Mouse (Mus musculus) limb, embryonic 11.5 days (tissue): ENCODE results near the gene Sall1. TPM values are rescaled to one million over a fixed set of nuclear protein-coding genes. Genes with fewer than 3 reads are reported as not detected.

Experiments used
- ATAC-seq: fragments of 200-750 bp; cut with Nextera tagmentation; 2 replicates; pipeline ENCODE4 v1.8.0; 2017; ENCODE audit warnings: low read depth; ENCODE audit not compliant: insufficient number of reproducible peaks, low FRiP score, low TSS enrichment
- DNase-seq: peaks from one replicate; pipeline ENCODE4 v3.0.0-alpha.2; 2015; ENCODE audit warnings: low spot score
- H3K27ac ChIP-seq: fragments of 300-500 bp; sonication (generic); replicated peaks from 2 replicates; pipeline ENCODE4 v1.5.1; 2014; ENCODE audit warnings: low read depth, mild to moderate bottlenecking, low read length
- H3K27me3 ChIP-seq: fragments of 300-500 bp; sonication (generic); 2 replicates; pipeline ENCODE4 v1.6.1; 2014; ENCODE audit warnings: mild to moderate bottlenecking, low read length, mixed read lengths; ENCODE audit not compliant: control insufficient read depth, insufficient read depth
- H3K36me3 ChIP-seq: fragments of 300-500 bp; sonication (generic); 2 replicates; pipeline ENCODE4 v1.6.1; 2014; ENCODE audit warnings: mild to moderate bottlenecking, low read length, moderate library complexity, mixed read lengths; ENCODE audit not compliant: control insufficient read depth, insufficient read depth
- H3K4me1 ChIP-seq: fragments of 300-500 bp; sonication (generic); 2 replicates; pipeline ENCODE4 v1.6.1; 2014; ENCODE audit warnings: low read length, mixed read lengths; ENCODE audit not compliant: control insufficient read depth, insufficient read depth
- H3K4me2 ChIP-seq: fragments of 300-500 bp; sonication (generic); 2 replicates; pipeline ENCODE4 v1.6.1; 2014; ENCODE audit warnings: low read depth, mild to moderate bottlenecking, moderate library complexity; ENCODE audit not compliant: severe bottlenecking
- H3K4me3 ChIP-seq: fragments of 300-500 bp; sonication (generic); 2 replicates; pipeline ENCODE4 v1.5.1; 2014; ENCODE audit warnings: low read depth, low read length
- H3K9ac ChIP-seq: fragments of 300-500 bp; sonication (generic); 2 replicates; pipeline ENCODE4 v1.6.1; 2014; ENCODE audit warnings: mild to moderate bottlenecking, low read length
- H3K9me3 ChIP-seq: fragments of 300-500 bp; sonication (generic); 2 replicates; pipeline ENCODE4 v1.6.1; 2016; ENCODE audit warnings: low read length; ENCODE audit not compliant: control insufficient read depth
- WGBS: fragments of 180-500 bp; shearing (Covaris S2); extraction: QIAGEN DNeasy Blood & Tissue Kit; methylation state at CpG from one replicate; pipeline ENCODE4 v1.1.7; 2014; 5-methylcytosine and 5-hydroxymethylcytosine counted together
- polyA plus RNA-seq: library from polyadenylated mRNA; unstranded; fragments of >200 nt; fragmentation: Nextera tagmentation; extraction: Ambion mirVana; gene quantifications from 2 replicates; pipeline ENCODE4 v1.2.1, GENCODE M21; 2014

The Sall1 gene
- 30.0 and 30.4 TPM in 2 replicates for polyA plus RNA-seq

DNA sequence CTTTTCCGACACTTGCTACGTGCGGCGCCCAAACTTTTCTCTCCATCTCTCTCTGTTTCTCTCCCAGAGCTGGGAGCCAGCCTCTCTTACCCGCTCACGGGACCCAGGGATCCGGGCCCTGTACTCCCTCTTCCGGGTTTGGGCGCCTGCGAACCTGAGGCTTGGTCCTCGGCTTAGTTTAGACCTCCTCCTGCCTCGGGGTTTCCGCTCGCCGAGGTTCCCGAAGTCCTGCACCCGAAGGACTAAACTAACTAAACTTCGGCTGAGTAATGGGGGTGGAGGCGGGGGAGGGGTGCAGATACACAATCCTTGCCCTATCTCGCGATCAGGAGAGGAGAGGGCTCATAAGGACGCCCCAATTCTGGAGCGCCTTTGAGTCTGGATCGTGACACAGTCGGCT is at the start of gene Sall1:
Gene Sall1 (minus strand): TSS at position 223 of the 400 bp plus-strand sequence.
- WGBS = 0% methylated on average over 25 of the region's 25 CpGs

DNA sequence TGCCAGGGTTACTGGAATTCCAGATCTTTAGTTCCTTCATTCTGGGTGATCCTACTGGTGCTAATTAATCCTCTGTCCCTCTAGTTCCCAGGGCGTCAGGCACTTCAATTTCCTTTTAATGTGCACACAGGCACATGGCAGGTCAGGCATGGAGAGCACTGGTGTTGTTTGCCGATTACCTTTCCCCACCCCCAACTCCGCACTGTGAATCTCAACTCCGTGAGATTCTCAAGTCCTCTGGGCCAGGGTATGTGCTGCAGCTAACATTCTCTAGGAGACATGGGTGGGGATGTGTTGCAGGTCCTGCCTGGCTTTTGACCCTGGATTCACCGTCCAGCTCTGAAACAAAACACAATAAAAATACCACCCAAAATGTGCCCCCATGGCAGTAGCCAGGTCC is 46.0 kb upstream of the Sall1 start:
- Histone ChIP-seq H3K36me3 (no peaks in the 10 kb centered on the region), H3K9me3 (no peaks in the 10 kb centered on the region), H3K4me2 (no peak overlapping the region), H3K9ac (no peak overlapping the region), H3K27ac (no peak overlapping the region), H3K4me1 (no peaks in the 10 kb centered on the region), H3K27me3 (no peaks in the 10 kb centered on the region), H3K4me3 (no peak overlapping the region)
- ATAC-seq (no peak), DNase-seq (no peak)
- WGBS = 20% methylated on average over 5 of the region's 5 CpGs

More for the DNA sequence above, at the start of gene Sall1:
- Histone ChIP-seq H3K27ac (peak within 1 kb of the TSS; percentile 99), H3K4me1 (peaks cover 3% of the 10 kb centered on the region; the same call in 1 of the 2 replicates), H3K36me3 (no peaks in the 10 kb centered on the region), H3K4me2 (peak within 1 kb of the TSS; percentile 72), H3K27me3 (peaks cover 5% of the 10 kb centered on the region; the same call in 1 of the 2 replicates), H3K4me3 (peak within 1 kb of the TSS; percentile 81), H3K9ac (peak within 1 kb of the TSS; percentile 99), H3K9me3 (no peaks in the 10 kb centered on the region)
- ATAC-seq (peak; percentile 15; the same call in 1 of the 2 replicates), DNase-seq (peak; percentile 74)

DNA sequence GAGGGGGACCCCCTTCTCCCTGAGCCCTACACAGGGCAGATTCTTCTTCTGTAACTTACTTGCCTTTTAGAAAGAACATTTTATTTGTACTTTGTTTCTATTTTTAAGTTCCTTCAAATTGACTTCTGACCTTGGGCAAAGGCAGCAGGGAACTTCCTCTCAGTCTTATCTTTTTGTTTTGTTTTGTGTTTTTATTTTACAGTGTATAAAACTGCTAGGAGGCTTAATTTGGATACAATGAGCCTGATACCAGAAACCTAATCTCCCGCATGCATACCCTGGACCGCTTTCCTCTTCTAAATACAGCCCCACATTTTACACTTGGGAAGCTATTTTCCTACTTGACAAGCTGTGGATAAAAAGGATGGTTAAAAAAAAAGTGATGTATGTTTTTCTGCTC is 35.2 kb upstream of the Sall1 start:
- Histone ChIP-seq H3K4me3 (no peak overlapping the region), H3K4me1 (no peaks in the 10 kb centered on the region), H3K4me2 (no peak overlapping the region), H3K9ac (no peak overlapping the region), H3K36me3 (no peaks in the 10 kb centered on the region), H3K9me3 (no peaks in the 10 kb centered on the region), H3K27me3 (no peaks in the 10 kb centered on the region), H3K27ac (no peak overlapping the region)
- no peak for DNase-seq
- WGBS = 89% methylated on average over 2 of the region's 2 CpGs
- no peak for ATAC-seq

DNA sequence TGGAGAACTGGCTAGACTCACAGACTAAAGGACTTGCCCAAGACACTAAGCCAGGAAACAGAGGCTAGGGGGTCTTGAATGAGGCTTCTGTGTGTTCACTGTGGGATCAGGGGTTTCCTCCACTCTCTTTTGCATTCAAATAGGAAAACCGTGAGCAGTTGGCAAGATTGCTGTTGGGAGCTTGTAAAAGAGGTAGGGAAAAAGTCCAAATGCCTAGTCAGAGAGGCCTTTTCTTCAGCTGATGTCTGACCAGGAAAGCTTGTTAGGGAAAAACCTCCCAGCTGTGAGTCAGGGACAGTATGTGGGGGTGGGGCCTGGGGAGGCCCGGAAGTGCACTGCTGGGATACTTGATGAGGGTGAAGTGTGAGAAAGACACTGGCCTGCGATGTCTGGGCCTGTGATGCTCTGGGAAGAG is 29.0 kb upstream of the Sall1 start:
- Histone ChIP-seq H3K27me3 (no peaks in the 10 kb centered on the region), H3K9me3 (no peaks in the 10 kb centered on the region), H3K9ac (no peak overlapping the region), H3K27ac (no peak overlapping the region), H3K36me3 (no peaks in the 10 kb centered on the region), H3K4me2 (no peak overlapping the region), H3K4me3 (no peak overlapping the region), H3K4me1 (peaks cover 3% of the 10 kb centered on the region; the same call in 1 of the 2 replicates)
- 7% methylated on average over 3 of the region's 3 CpGs for WGBS
- ATAC-seq = no peak
- DNase-seq = no peak

DNA sequence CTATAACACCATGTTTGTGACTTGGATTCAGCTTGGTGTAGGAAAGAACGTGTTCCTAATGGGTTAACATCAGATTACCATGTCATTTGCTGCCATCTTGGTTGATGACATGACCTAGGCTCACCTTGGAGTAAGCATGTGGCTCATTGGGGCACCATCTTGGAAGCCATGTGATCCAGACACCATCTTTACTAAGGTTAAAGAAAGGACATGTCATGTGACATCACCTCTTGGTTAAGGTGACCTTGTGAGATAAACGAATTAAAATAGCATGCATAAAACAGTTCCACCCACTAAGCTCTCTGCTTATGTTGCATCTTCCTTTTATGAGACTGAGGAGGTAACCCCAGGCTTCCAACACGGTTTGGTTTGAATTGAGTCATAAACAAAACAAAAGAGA is 23.5 kb upstream of the Sall1 start:
- Histone ChIP-seq H3K9me3 (no peaks in the 10 kb centered on the region), H3K27ac (no peak overlapping the region), H3K9ac (no peak overlapping the region), H3K4me2 (no peak overlapping the region), H3K4me1 (no peaks in the 10 kb centered on the region), H3K36me3 (no peaks in the 10 kb centered on the region), H3K4me3 (no peak overlapping the region), H3K27me3 (no peaks in the 10 kb centered on the region)
- DNase-seq = no peak
- ATAC-seq = no peak
- WGBS = 86% methylated on average over 3 of the region's 3 CpGs

DNA sequence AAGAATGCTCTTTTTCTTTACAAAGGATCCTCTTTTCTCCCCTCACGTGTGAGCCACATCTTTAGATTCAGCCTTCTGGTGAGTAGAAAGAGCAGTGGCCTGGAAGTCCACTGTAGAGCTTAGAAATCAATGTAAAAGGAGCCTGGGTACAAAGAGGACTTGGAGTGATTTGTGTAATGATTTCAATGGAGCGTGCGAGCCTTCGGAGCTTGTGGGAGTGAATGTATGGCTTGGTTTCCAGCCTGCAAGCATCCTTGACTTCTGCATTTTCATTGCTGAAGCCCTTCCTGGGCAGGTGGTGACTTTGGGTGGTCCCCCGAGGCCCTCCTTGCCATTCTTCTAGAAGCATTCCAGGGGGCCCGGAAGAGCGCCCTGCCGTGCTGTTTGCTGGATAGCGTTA is 20.1 kb upstream of the Sall1 start:
- no peak for ATAC-seq
- Histone ChIP-seq H3K4me2 (no peak overlapping the region), H3K9ac (no peak overlapping the region), H3K4me1 (peaks cover 5% of the 10 kb centered on the region), H3K36me3 (no peaks in the 10 kb centered on the region), H3K27ac (no peak overlapping the region), H3K4me3 (no peak overlapping the region), H3K9me3 (no peaks in the 10 kb centered on the region), H3K27me3 (no peaks in the 10 kb centered on the region)
- 68% methylated on average over 9 of the region's 9 CpGs for WGBS
- DNase-seq = no peak

DNA sequence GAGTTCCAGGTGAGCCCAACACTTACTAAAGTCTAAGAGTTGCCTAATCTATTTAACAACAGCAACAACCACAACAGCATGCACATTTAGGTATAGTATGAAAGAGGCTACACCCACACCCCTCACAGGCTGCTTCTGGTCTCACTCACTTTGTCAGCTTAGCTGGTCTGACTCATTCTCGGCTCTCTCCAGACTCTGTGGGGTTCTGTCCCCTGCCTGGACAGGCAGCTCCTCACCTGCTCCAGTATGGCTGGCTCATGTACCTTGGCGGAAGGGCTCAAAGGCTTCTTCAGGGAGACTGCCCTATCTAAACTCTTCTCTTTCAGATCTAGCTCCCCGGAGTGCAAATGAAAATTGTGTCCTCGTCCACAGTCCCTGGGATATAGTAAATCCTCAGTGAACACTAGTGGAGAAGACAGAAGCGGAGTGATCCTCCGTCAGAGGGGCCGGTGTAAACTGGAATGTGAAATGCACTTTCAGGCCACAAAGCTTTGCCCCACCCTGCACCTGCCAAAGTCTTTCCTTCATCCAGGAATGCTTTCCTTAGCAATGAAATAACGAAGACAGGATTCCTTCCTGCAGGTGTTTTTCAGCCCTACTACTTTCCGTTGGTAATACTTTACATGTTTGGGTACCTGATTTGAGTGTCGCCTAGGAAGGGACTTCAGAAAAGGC is 19.5 kb upstream of the Sall1 start:
- Histone ChIP-seq H3K9ac (no peak overlapping the region), H3K4me3 (no peak overlapping the region)

DNA sequence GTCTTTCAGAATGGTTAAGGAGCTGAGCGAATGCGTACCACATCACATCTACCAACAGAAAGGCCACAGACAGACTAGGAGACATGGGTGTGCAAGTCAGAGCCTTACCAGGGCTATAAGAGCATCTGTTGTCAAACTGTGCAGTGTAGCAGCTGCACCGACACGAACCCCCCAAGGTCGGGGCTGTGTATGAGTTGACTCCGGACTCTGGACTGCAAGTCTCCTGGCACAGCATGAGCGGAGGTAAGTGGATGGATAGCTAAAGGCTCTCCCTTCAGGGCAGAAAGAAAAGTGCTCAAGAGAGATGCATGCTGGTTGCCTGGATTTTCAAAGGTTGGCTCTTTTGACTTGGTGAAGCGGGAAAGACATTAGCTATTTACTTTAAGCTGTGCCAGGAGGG is 16.8 kb upstream of the Sall1 start:
- DNase-seq (no peak), ATAC-seq (no peak)
- H3K4me3 ChIP-seq = no peak overlapping the region
- no peaks in the 10 kb centered on the region for H3K9me3 ChIP-seq
- WGBS = 89% methylated on average over 8 of the region's 8 CpGs
- H3K4me2 ChIP-seq = no peak overlapping the region
- H3K9ac ChIP-seq = no peak overlapping the region
- peaks cover 5% of the 10 kb centered on the region for H3K4me1 ChIP-seq
- no peak overlapping the region for H3K27ac ChIP-seq
- H3K27me3 ChIP-seq = no peaks in the 10 kb centered on the region
- H3K36me3 ChIP-seq = no peaks in the 10 kb centered on the region

More for the DNA sequence above, 19.5 kb upstream of the Sall1 start:
- no peaks in the 10 kb centered on the region for H3K9me3 ChIP-seq
- WGBS = 82% methylated on average over 10 of the region's 10 CpGs
- H3K4me2 ChIP-seq = no peak overlapping the region
- peaks cover 5% of the 10 kb centered on the region for H3K4me1 ChIP-seq
- ATAC-seq (no peak), DNase-seq (no peak)
- no peaks in the 10 kb centered on the region for H3K27me3 ChIP-seq
- no peaks in the 10 kb centered on the region for H3K36me3 ChIP-seq
- no peak overlapping the region for H3K27ac ChIP-seq

DNA sequence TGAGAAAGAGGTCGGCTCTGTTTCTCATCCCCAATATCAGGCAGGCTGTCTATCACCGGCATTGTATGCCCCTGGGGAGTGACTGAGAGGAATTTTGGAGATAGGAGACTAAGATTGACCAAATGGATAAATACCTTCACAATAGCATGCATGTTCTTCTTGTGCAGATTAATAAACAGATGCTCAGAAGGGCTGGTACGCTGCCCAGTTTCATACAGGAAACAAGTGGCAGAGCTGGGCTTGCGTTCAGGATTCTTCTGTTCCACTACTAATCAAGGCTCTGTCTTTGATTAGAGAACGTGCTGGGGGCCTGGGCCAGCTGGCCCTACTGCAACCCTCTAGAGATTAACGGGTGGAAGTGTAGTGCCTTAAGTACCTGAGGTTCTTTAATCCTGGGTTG is 15.5 kb upstream of the Sall1 start:
- H3K27me3 ChIP-seq = no peaks in the 10 kb centered on the region
- H3K36me3 ChIP-seq = no peaks in the 10 kb centered on the region
- no peak for DNase-seq
- no peaks in the 10 kb centered on the region for H3K9me3 ChIP-seq
- no peak overlapping the region for H3K9ac ChIP-seq
- H3K27ac ChIP-seq = no peak overlapping the region
- WGBS = 35% methylated on average over 6 of the region's 6 CpGs
- peaks cover 9% of the 10 kb centered on the region for H3K4me1 ChIP-seq
- ATAC-seq = no peak
- H3K4me2 ChIP-seq = no peak overlapping the region
- no peak overlapping the region for H3K4me3 ChIP-seq
